Mouse (Mus musculus) bone marrow, adult 2 months (tissue): Measurements from ENCODE around the gene Togaram2.

Source experiments
- CTCF ChIP-seq: fragments of 200-500 bp; IDR thresholded peaks from 2 replicates; pipeline ENCODE4 v1.5.1; 2011; ENCODE audit warnings: low read length, control low read depth; ENCODE audit not compliant: control insufficient read depth, insufficient read depth
- POLR2A ChIP-seq: fragments of 200-500 bp; IDR thresholded peaks from 2 replicates; pipeline ENCODE4 v1.6.1; 2011; ENCODE audit warnings: low read depth, mild to moderate bottlenecking, control low read depth, low read length, borderline replicate concordance; ENCODE audit not compliant: control insufficient read depth

- TF ChIP-seq POLR2A (no peak), CTCF (no peak)
Observed at GRCm38 (mm10) chr17:71774173-71774572, 101.1 kb downstream of the Togaram2 start.
